ENCODE assay signal across 9 mouse cellular contexts in genomic region chr19:47450261-47451137, GRCm38 (mm10). TPM values are rescaled to one million over a fixed set of nuclear protein-coding genes. Genes with fewer than 3 reads are reported as not detected.
DNase-seq lines count a peak whose midpoint lies in the region; ATAC-seq lines count a peak whose summit lies in the region.
"Had no signal": no experiment of that assay in that cellular context is flagged by ENCODE, and none has a peak within 500 bp of the region (broad histone marks: within the 10 kb centered on the region; RNA-seq: fewer than 3 reads in every experiment).

No protein-coding gene starts in this region.

- no peaks in the 10 kb centered on the region for H3K36me3 ChIP-seq in midbrain, embryonic 13.5 days
- no peaks in the 10 kb centered on the region for H3K36me3 ChIP-seq in midbrain, embryonic 14.5 days (ENCODE audit: control insufficient read depth, insufficient read depth, low read length)
- H3K36me3 ChIP-seq in intestine, embryonic 16.5 days (ENCODE audit: control insufficient read depth, insufficient read depth, low read length), result no peaks in the 10 kb centered on the region

- H3K4me2 ChIP-seq in midbrain, embryonic 13.5 days (replicated peaks), result no peak overlapping the region
- no peak overlapping the region for H3K4me2 ChIP-seq in midbrain, embryonic 14.5 days (ENCODE audit: low read length)
- H3K4me2 ChIP-seq in intestine, embryonic 16.5 days (ENCODE audit: low read depth, low read length), result 0 out of 2 replicates have a peak overlapping the region, but pooled peaks have one; percentile 2

- 18% methylated on average over 8 of the region's 8 CpGs for WGBS in midbrain, embryonic 13.5 days
- WGBS in midbrain, embryonic 14.5 days, result 18% methylated on average over 8 of the region's 8 CpGs
- WGBS in intestine, embryonic 16.5 days, result 29% methylated on average over 8 of the region's 8 CpGs

- DNase-seq in gastrocnemius, adult 18-20 months (ENCODE audit: low spot score), result peak; percentile 79
- DNase-seq in gastrocnemius, postnatal 10 days, result no peak
- no peak for DNase-seq in midbrain, embryonic 14.5 days
- DNase-seq in thymus, postnatal 14 days, result peak; percentile 45
- no peak for DNase-seq in adrenal gland, adult 18-20 months (ENCODE audit: low spot score in 2 of 2)

- H3K9me3 ChIP-seq in midbrain, embryonic 13.5 days, result no peaks in the 10 kb centered on the region
- H3K9me3 ChIP-seq in midbrain, embryonic 14.5 days (ENCODE audit: control insufficient read depth, low read length), result no peaks in the 10 kb centered on the region
- no peaks in the 10 kb centered on the region for H3K9me3 ChIP-seq in intestine, embryonic 16.5 days (ENCODE audit: control insufficient read depth, low read length)

- H3K4me3 ChIP-seq in midbrain, embryonic 13.5 days (replicated peaks), result no peak overlapping the region
- no peak overlapping the region for H3K4me3 ChIP-seq in midbrain, embryonic 14.5 days (replicated peaks; ENCODE audit: low read depth, low read length)
- no peak overlapping the region for H3K4me3 ChIP-seq in intestine, embryonic 16.5 days (ENCODE audit: low read length)

- H3K9ac ChIP-seq in midbrain, embryonic 13.5 days (replicated peaks), result no peak overlapping the region
- H3K9ac ChIP-seq in midbrain, embryonic 14.5 days (replicated peaks; ENCODE audit: low read length), result no peak overlapping the region
- peak overlapping the region; percentile 45 for H3K9ac ChIP-seq in intestine, embryonic 16.5 days (ENCODE audit: low read depth, low read length)

- H3K27me3 ChIP-seq in midbrain, embryonic 13.5 days, result peaks cover 6% of the 10 kb centered on the region; the same call in 1 of the 2 replicates
- H3K27me3 ChIP-seq in midbrain, embryonic 14.5 days (ENCODE audit: control insufficient read depth, insufficient read depth, low read length), result no peaks in the 10 kb centered on the region
- no peaks in the 10 kb centered on the region for H3K27me3 ChIP-seq in intestine, embryonic 16.5 days (replicated peaks; ENCODE audit: control insufficient read depth, insufficient read depth, low read length)

- H3K4me1 ChIP-seq in midbrain, embryonic 13.5 days (replicated peaks), result peaks cover 52% of the 10 kb centered on the region
- H3K4me1 ChIP-seq in midbrain, embryonic 14.5 days (ENCODE audit: control insufficient read depth, insufficient read depth, low read length), result 0 out of 2 replicates have a peak, but pooled peaks cover 11% of the 10 kb centered on the region
- peaks cover 82% of the 10 kb centered on the region for H3K4me1 ChIP-seq in intestine, embryonic 16.5 days (ENCODE audit: control insufficient read depth, insufficient read depth, low read length)

- peak; percentile 24; the same call in 1 of the 2 replicates for ATAC-seq in midbrain, embryonic 13.5 days
- no peak for ATAC-seq in midbrain, embryonic 14.5 days (ENCODE audit: low FRiP score, low TSS enrichment)
- ATAC-seq in intestine, embryonic 16.5 days, result peak; percentile 27
- ATAC-seq in granulocyte monocyte progenitor cell, adult 5-6 weeks (replicated peaks; ENCODE audit: poor library complexity, severe bottlenecking), result no peak
- ATAC-seq: forebrain, embryonic 16.5 days had no signal

- H3K27ac ChIP-seq in midbrain, embryonic 13.5 days, result no peak overlapping the region
- H3K27ac ChIP-seq in midbrain, embryonic 14.5 days (replicated peaks; ENCODE audit: low read depth, low read length), result no peak overlapping the region
- peak overlapping the region; percentile 77 for H3K27ac ChIP-seq in intestine, embryonic 16.5 days (ENCODE audit: low read length)

RNA-seq across cellular contexts. Expression of gene Sh3pxd2a, which starts 13.7 kb away (rescaled TPM):
- 10 to 100 TPM; 32.8 to 42.6 TPM for total RNA-seq in gastrocnemius, adult 18-20 months (2021)
- 10 to 100 TPM; 79.8 to 85.6 TPM for total RNA-seq in gastrocnemius, postnatal 10 days (2021)
- 2.0 and 2.2 TPM in 2 replicates for polyA plus RNA-seq in midbrain, embryonic 13.5 days (2015; fragmentation: Nextera tagmentation; extraction: Ambion mirVana)
- polyA plus RNA-seq in midbrain, embryonic 14.5 days (2014; fragmentation: Nextera tagmentation; extraction: Ambion mirVana), result 2.0 and 2.4 TPM in 2 replicates
- polyA plus RNA-seq in intestine, embryonic 16.5 days (2015; fragmentation: Nextera tagmentation; extraction: Ambion mirVana), result 3.0 and 3.6 TPM in 2 replicates
- total RNA-seq in granulocyte monocyte progenitor cell, adult 5-6 weeks (2014; fragmentation: Nextera tagmentation), result 1.9 and 3.1 TPM in 2 replicates
- 1.1 and 1.2 TPM in 2 replicates for total RNA-seq in granulocyte monocyte progenitor cell, adult 5-6 weeks (2017)
- total RNA-seq in adrenal gland, adult 18-20 months (2021), result 100 to 1,000 TPM in 1 of 2 experiments, 10 to 100 TPM in 1; 55.1 to 103 TPM

Comparison
In these comparisons a context has a peak if more than half of its experiments do, and no peak if none do; other contexts are left out.
1. DNase-seq: peak in gastrocnemius, adult 18-20 months (single experiment) and thymus, postnatal 14 days (single experiment); none in gastrocnemius, postnatal 10 days (single experiment), midbrain, embryonic 14.5 days (single experiment) and adrenal gland, adult 18-20 months (0 of 2).
2. ATAC-seq: peak in midbrain, embryonic 13.5 days (single experiment) and intestine, embryonic 16.5 days (single experiment); none in midbrain, embryonic 14.5 days (single experiment) and granulocyte monocyte progenitor cell, adult 5-6 weeks (single experiment).
3. RNA of gene Sh3pxd2a, which starts 13.7 kb away (total RNA-seq): 55.1 to 103 TPM in adrenal gland, adult 18-20 months, 79.8 to 85.6 TPM in gastrocnemius, postnatal 10 days and 32.8 to 42.6 TPM in gastrocnemius, adult 18-20 months; 1.1 to 3.1 TPM in granulocyte monocyte progenitor cell, adult 5-6 weeks; every median in the first group is over 4 times any median in the second.